Mouse (Mus musculus) neural tube, embryonic 12.5 days (tissue): ENCODE measurements around the gene Flna. TPM values are rescaled to one million over a fixed set of nuclear protein-coding genes. Genes with fewer than 3 reads are reported as not detected.

Experiments
- ATAC-seq: fragments of 200-750 bp; cut with Nextera tagmentation; 2 replicates; pipeline ENCODE4 v1.8.0; 2017; ENCODE audit warnings: low read depth, mild to moderate bottlenecking, moderate TSS enrichment, moderate library complexity; ENCODE audit not compliant: low FRiP score
- H3K27ac ChIP-seq: fragments of 300-500 bp; sonication (generic); 2 replicates; pipeline ENCODE4 v1.5.1; 2016
- H3K27me3 ChIP-seq: fragments of 300-500 bp; sonication (generic); replicated peaks from 2 replicates; pipeline ENCODE4 v1.6.1; 2016; ENCODE audit warnings: mild to moderate bottlenecking
- H3K36me3 ChIP-seq: fragments of 300-500 bp; sonication (generic); 2 replicates; pipeline ENCODE4 v1.6.1; 2016; ENCODE audit warnings: mild to moderate bottlenecking
- H3K4me1 ChIP-seq: fragments of 300-500 bp; sonication (generic); 2 replicates; pipeline ENCODE4 v1.6.1; 2016
- H3K4me2 ChIP-seq: fragments of 300-500 bp; sonication (generic); replicated peaks from 2 replicates; pipeline ENCODE4 v1.6.1; 2016; ENCODE audit warnings: mild to moderate bottlenecking
- H3K4me3 ChIP-seq: fragments of 300-500 bp; sonication (generic); 2 replicates; pipeline ENCODE4 v1.5.1; 2016
- H3K9ac ChIP-seq: fragments of 300-500 bp; sonication (generic); 2 replicates; pipeline ENCODE4 v1.6.1; 2016; ENCODE audit warnings: mild to moderate bottlenecking
- H3K9me3 ChIP-seq: fragments of 300-500 bp; sonication (generic); 2 replicates; pipeline ENCODE4 v1.6.1; 2016; ENCODE audit warnings: mild to moderate bottlenecking
- whole genome bisulfite sequencing: fragments of 180-500 bp; shearing (Covaris S2); methylation state at CpG from one replicate; pipeline ENCODE4 v1.1.7; 2016; 5-methylcytosine and 5-hydroxymethylcytosine counted together
- polyA plus RNA-seq: library from polyadenylated mRNA; unstranded; fragments of >200 nt; fragmentation: Nextera tagmentation; extraction: Ambion mirVana; gene quantifications from 2 replicates; pipeline ENCODE4 v1.2.1, GENCODE M21; 2016

Flna gene
- polyA plus RNA-seq = 158 and 170 TPM in 2 replicates

DNA sequence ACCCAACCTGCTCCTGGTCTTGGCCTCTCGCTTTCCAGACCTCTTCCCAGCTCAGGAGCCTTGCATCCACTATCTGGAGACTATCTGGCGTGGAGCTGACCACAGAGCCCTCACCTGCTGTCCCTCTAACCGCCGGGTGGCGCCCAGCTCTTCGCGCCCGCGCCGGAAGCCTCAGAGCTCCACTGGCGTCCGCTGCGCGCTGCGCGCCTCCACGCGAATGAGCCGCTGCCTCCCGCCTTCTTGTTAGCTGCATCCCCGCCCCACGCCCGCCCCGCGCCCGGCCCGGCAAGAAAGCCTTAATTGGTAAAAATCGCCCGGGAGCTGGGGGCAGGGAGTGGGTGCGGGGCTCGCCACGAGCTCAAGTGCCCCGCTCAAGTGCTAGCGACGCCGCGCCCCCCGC lies at the start of gene Flna:
Flna (minus strand) TSS at position 206 of the 400 bp plus-strand sequence.
- no peak for ATAC-seq
- WGBS = 26% methylated on average over 38 of the region's 38 CpGs
- Histone ChIP-seq H3K4me1 (no peaks in the 10 kb centered on the region), H3K27ac (no peak within 1 kb of the TSS), H3K9ac (peak within 1 kb of the TSS; percentile 54), H3K4me2 (peak within 1 kb of the TSS; percentile 61), H3K4me3 (peak within 1 kb of the TSS; percentile 39), H3K9me3 (no peaks in the 10 kb centered on the region), H3K27me3 (no peaks in the 10 kb centered on the region), H3K36me3 (no peaks in the 10 kb centered on the region)

DNA sequence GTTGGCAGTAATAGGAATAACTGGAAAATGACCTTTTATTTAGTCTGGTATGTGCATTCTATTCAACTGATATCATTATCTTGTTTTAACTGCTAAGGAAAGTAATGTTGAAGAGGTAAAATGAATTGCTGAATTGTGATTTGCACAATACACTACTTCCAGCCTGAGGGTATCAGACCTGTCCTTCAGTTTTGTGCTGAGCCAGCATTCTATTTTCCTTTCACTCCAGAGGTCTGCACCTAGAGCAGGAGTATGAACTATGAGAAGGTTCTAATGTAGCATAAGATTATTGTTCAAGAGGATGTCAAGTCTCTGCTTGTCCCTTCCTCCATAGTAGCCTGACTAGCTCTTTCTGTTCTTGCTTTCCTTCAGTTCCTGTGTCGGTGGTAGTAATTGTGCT lies 48.7 kb upstream of the Flna start:
- Histone ChIP-seq H3K36me3 (peaks cover 24% of the 10 kb centered on the region), H3K9ac (no peak overlapping the region), H3K27ac (no peak overlapping the region), H3K27me3 (no peaks in the 10 kb centered on the region), H3K4me1 (no peaks in the 10 kb centered on the region), H3K4me3 (no peak overlapping the region), H3K9me3 (no peaks in the 10 kb centered on the region), H3K4me2 (no peak overlapping the region)
- WGBS = 100% methylated on average over 1 of the region's 1 CpGs
- ATAC-seq = no peak

DNA sequence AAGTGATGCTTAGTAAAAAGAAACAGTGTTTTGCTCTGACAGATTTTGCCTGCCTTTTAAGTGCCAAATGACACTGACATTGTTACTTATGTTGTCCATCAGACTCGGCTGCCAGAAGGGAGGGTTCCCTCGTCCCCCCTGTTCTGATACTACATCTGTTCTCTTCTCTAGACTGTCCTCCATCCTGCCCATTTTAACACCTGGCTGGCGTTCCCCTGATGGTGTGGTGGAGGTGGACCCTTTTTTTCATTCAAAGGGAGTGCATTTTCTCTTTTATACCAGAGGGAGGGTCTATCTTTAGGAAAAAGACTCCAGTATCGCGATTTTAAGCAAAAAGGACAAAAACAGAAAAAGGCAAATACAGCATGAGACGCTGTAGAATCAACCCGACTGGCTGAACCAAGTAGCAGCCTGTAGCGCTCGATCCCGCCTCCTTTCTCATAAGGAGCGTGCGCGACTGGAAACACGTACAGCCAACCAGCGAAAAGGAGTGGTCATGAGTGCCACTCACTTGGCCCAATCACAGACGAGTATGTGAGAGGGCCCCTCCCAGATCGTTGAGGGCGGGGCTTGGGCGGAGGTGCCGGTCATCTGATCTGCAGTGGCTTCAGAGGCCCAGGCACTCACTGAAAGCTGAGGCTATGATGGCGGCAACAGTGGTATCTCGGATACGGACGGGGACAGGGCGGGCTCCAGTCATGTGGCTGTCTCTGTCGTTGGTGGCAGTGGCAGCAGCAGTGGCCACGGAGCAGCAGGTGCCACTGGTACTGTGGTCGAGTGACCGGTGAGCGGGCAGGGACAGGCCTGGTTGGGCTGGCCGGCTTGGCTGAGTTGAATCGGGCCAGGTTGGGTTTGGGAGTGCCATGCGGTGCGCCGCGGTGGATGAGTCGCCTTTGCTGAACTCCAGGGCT lies 47.2 kb upstream of the Flna start, which contains the start of gene Atp6ap1:
Atp6ap1 (plus strand) TSS at position 560 of the 911 bp plus-strand sequence.
- Histone ChIP-seq H3K36me3 (peaks cover 18% of the 10 kb centered on the region), H3K4me1 (no peaks in the 10 kb centered on the region)

DNA sequence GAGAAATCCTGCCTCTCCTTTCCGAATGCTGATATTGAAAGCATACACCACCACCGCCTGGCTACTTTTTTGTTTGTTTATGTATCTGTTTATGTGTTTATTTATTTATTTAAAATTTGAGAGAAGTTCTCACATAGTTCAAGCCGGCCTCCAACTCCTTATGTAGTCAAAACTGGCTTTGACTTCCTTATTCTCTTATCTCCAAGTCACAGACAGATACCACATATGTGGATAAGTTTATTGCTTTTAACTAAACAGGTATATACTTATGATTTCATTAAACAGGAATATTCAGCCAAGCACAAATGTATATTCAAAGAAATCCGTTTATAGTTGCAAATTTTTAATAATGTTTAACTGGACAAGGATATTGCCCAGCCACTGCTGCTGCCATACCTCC lies 43.8 kb upstream of the Flna start:
- Histone ChIP-seq H3K36me3 (peaks cover 8% of the 10 kb centered on the region; the same call in 1 of the 2 replicates), H3K9ac (no peak overlapping the region), H3K4me1 (no peaks in the 10 kb centered on the region), H3K9me3 (no peaks in the 10 kb centered on the region), H3K27ac (no peak overlapping the region), H3K27me3 (no peaks in the 10 kb centered on the region), H3K4me3 (no peak overlapping the region), H3K4me2 (no peak overlapping the region)
- no peak for ATAC-seq
- WGBS = 77% methylated on average over 4 of the region's 4 CpGs

More for the DNA sequence above, 47.2 kb upstream of the Flna start, which contains the start of gene Atp6ap1:
- Histone ChIP-seq H3K27me3 (no peaks in the 10 kb centered on the region), H3K9ac (peak within 1 kb of the TSS; percentile 75), H3K9me3 (no peaks in the 10 kb centered on the region), H3K4me2 (peak within 1 kb of the TSS; percentile 67), H3K27ac (no peak within 1 kb of the TSS), H3K4me3 (peak within 1 kb of the TSS; percentile 63)
- peak; percentile 97 for ATAC-seq
- 18% methylated on average over 37 of the region's 37 CpGs for WGBS

DNA sequence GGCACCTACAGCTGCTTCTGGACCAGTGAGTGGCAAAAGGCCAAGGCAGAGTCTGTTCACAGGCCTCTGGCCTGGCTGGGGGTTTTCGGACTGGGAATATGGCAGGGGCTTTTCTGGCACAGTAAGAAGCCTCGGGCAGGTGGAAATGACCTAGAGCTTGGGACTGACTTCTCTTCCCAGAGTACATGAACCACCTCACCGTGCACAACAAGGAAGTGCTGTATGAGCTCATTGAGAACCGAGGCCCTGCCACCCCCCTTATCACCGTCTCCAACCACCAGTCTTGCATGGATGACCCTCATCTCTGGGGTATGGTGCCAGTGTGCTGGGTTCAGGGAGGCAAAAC lies 33.4 kb upstream of the Flna start:
- Histone ChIP-seq H3K9ac (peak overlapping the region; percentile 69), H3K4me1 (0 out of 2 replicates have a peak, but pooled peaks cover 7% of the 10 kb centered on the region), H3K4me2 (peak overlapping the region; percentile 70), H3K9me3 (no peaks in the 10 kb centered on the region), H3K27ac (no peak overlapping the region), H3K27me3 (no peaks in the 10 kb centered on the region), H3K4me3 (peak overlapping the region; percentile 57), H3K36me3 (no peaks in the 10 kb centered on the region)
- no peak; the same call in 1 of the 2 replicates for ATAC-seq
- WGBS = 43% methylated on average over 5 of the region's 5 CpGs

DNA sequence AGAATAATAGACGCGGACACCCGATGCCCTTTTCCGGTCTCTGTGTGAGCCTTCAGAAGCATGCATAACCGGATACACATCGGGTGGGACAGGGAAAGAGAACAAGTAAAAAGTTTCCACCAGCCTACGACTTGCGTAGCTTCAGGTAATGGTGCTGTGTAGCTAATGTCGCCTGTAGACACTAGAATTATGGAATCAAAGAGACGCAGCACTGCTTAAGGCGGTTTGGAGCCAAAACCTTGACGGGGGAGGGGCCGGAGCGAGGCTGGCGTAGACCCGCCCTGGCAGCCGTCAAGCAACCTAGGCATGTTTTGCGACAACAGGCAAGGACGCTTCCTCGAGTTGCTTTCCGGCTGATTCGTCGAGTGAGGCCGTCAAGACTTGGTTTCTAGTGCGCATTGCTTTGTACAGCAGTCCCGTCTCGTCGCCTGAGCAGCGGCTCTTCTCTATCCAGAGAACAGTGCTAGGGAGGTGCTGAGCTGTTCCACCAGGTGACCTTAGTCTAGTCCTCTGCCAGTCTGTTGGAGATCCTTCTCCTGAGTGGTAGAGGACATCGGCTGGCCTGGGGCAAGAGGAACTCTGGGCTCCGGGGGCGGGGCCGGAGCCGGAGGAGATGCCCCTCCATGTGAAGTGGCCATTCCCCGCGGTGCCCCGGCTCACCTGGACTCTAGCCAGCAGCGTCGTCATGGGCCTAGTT lies 32.9 kb upstream of the Flna start:
- H3K9ac ChIP-seq = peak overlapping the region; percentile 69
- no peaks in the 10 kb centered on the region for H3K36me3 ChIP-seq
- H3K4me3 ChIP-seq = peak overlapping the region; percentile 57
- 24% methylated on average over 39 of the region's 39 CpGs for WGBS
- no peaks in the 10 kb centered on the region for H3K9me3 ChIP-seq
- H3K4me2 ChIP-seq = peak overlapping the region; percentile 70
- 0 out of 2 replicates have a peak, but pooled peaks cover 7% of the 10 kb centered on the region for H3K4me1 ChIP-seq
- H3K27me3 ChIP-seq = no peaks in the 10 kb centered on the region
- H3K27ac ChIP-seq = no peak overlapping the region
- ATAC-seq = peak; percentile 85

DNA sequence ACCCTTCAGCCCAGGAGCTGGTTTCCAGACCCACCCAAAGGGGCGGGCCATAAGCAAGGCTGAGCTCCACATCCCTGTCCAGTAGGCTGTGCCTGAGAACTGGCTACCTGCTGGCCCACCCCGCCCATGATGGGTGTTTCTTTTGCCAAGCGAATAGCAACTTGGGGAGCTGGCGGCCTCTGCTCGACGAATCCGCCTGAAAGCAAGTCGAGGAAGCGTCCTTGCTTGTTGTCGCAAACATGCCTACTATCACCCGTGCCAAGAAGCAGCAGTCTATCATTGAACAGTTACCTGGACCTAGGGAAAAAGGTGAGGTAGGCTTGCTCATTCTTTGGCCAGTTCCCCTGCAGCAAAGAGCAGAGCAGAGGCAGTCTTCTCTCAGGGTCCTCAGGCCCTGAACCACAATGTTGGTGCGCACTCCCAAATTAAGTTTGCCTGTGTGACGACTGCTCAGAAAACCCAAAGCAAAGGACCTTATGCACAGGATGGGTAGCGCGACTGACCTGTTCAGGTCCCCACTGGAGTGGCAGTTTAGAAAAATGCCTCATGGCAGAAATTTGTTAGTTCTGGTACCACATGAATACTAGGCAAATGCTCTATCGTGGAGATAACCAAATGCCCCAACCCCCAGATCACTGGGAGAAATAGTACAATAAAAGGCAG lies 32.2 kb upstream of the Flna start, which contains the start of the genes Taz and Dnase1l1:
Taz (plus strand) TSS at position 181 of the 663 bp plus-strand sequence.
Dnase1l1 (minus strand) TSS at position 606 of the 663 bp plus-strand sequence.
- Histone ChIP-seq H3K4me3 (peak within 1 kb of the TSS; percentile 57), H3K36me3 (no peaks in the 10 kb centered on the region), H3K9me3 (no peaks in the 10 kb centered on the region), H3K27me3 (no peaks in the 10 kb centered on the region), H3K27ac (no peak within 1 kb of the TSS), H3K9ac (peak within 1 kb of the TSS; percentile 69), H3K4me1 (0 out of 2 replicates have a peak, but pooled peaks cover 7% of the 10 kb centered on the region), H3K4me2 (peak within 1 kb of the TSS; percentile 70)
- 17% methylated on average over 16 of the region's 16 CpGs for WGBS
- peak; percentile 51; the same call in 1 of the 2 replicates for ATAC-seq

DNA sequence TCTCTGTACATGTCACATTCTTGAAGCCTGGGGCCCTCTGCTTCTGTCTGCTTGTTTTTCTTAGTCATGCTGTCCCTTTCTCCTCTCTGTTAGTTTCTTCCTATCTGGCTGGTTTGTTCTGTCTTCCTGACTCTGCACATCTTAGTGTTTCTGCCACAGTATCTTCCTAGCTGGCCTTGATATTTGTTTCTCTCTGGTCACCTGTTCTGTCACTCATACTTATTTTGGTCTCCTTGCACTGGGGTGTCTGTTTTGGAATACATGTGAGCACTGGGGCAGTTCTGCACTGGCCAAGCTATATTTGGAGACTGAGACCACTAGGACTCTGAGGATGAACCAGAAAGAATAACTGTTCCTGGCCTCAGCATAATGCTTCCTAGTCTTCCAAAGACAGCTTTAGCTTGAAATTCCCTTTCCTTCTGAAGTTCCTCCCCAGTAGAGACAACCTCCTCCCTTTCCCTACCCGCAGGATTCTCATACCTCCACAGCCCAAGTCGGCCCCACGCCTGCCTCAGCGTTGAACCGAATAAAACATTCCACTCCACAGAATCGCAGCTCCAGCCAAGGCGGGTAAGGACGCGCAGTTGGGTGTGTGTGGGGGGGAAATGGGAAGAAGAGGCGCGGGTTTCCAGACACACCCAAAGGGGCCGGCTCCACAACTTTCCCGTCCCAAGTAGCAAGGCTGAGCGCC lies 31.6 kb upstream of the Flna start:
- H3K27ac ChIP-seq = no peak overlapping the region
- H3K4me3 ChIP-seq = peak overlapping the region; percentile 57
- no peak for ATAC-seq
- H3K27me3 ChIP-seq = no peaks in the 10 kb centered on the region
- 20% methylated on average over 14 of the region's 14 CpGs for WGBS
- H3K9me3 ChIP-seq = no peaks in the 10 kb centered on the region
- H3K4me2 ChIP-seq = peak overlapping the region; percentile 70
- H3K4me1 ChIP-seq = 0 out of 2 replicates have a peak, but pooled peaks cover 7% of the 10 kb centered on the region
- no peaks in the 10 kb centered on the region for H3K36me3 ChIP-seq
- H3K9ac ChIP-seq = peak overlapping the region; percentile 69; the same call in 1 of the 2 replicates

DNA sequence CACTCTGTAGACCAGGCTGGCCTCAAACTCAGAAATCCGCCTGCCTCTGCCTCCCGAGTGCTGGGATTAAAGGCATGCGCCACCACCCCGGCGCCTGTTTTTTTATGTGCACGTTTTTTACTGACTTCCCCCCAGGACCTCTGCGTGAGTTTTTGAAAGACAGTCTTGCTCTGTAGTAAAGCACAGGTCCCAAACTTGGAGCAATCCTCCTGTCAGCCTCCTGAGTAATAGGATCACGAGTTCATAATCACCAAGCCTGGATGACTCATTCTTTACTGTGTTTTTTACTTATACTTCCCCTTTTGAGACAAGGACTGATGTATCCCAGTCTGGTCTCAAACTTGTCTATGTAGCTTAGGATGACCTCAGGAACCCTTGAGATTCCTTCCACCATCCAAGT lies 28.3 kb upstream of the Flna start:
- Histone ChIP-seq H3K4me2 (no peak overlapping the region), H3K27ac (no peak overlapping the region), H3K9me3 (no peaks in the 10 kb centered on the region), H3K36me3 (no peaks in the 10 kb centered on the region), H3K27me3 (no peaks in the 10 kb centered on the region), H3K4me1 (no peaks in the 10 kb centered on the region), H3K9ac (no peak overlapping the region), H3K4me3 (no peak overlapping the region)
- 76% methylated on average over 8 of the region's 8 CpGs for WGBS
- no peak for ATAC-seq

DNA sequence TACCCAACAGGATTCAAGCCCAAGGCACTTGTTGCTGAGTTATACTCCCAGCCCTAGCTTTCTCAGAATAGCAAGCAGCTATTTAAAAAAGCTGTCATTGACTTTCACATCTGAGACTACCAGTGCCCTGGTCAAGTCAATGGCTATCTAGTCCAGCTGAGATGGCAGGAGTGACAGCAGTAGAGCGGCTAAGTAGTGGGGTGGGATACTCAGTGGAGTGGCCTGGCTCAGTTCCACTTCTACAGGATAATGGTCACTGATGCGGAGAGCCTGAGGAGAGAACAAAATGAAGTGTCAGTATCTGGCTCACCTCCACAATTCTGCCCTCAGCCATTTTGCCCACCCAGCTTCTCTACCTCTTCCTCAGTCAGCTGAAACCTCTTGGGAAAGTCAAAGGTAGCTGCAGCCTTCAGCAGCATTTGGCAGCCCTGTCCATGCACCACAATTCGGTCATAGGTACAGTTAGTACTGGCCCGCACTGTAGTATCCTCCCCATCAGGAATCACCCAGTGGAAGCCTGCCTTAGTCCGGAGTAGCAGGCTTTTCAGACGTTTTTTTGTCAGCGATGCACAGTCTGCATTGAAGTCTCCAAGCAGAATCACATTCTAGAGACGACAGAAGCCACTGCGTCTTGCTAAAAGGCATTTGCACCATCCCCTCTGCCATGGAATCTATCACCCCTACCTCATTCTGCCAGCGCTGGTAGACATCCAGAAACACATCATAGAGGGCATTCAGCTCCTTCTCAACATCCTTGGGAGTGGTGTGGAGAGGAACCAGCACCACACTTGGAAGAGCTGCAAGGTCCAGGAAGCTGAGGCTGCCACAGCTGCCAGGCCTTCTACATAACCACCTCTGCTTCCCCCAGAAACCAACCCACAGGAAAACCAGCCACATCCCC lies 24.1 kb upstream of the Flna start:
- no peaks in the 10 kb centered on the region for H3K9me3 ChIP-seq
- no peak overlapping the region for H3K4me3 ChIP-seq
- ATAC-seq = no peak
- no peaks in the 10 kb centered on the region for H3K27me3 ChIP-seq
- H3K27ac ChIP-seq = no peak overlapping the region
- WGBS = 28% methylated on average over 10 of the region's 10 CpGs
- no peaks in the 10 kb centered on the region for H3K4me1 ChIP-seq
- H3K9ac ChIP-seq = no peak overlapping the region
- no peaks in the 10 kb centered on the region; the same call in 1 of the 2 replicates for H3K36me3 ChIP-seq
- no peak overlapping the region for H3K4me2 ChIP-seq
